Mouse (Mus musculus) right cerebral cortex, postnatal 4 days (tissue): ENCODE measurements at regions not wholly inside any gene's neighbourhood (a gene's known extent, or its start where the extent isn't known, plus 50 kb on each side); places are given as distances from the start of the nearest gene placed in this dataset.
A peak's percentile ranks its signal among the peaks of the same experiment; 100 is the strongest.
"Not testable (repeated sequence)": the region's sequence is repeated elsewhere in the genome, so short reads cannot be mapped to it uniquely, and the experiment has no call there.

Experiments
- DNase-seq: peaks from one replicate; pipeline ENCODE4 v3.0.0-alpha.2; 2022

DNA sequence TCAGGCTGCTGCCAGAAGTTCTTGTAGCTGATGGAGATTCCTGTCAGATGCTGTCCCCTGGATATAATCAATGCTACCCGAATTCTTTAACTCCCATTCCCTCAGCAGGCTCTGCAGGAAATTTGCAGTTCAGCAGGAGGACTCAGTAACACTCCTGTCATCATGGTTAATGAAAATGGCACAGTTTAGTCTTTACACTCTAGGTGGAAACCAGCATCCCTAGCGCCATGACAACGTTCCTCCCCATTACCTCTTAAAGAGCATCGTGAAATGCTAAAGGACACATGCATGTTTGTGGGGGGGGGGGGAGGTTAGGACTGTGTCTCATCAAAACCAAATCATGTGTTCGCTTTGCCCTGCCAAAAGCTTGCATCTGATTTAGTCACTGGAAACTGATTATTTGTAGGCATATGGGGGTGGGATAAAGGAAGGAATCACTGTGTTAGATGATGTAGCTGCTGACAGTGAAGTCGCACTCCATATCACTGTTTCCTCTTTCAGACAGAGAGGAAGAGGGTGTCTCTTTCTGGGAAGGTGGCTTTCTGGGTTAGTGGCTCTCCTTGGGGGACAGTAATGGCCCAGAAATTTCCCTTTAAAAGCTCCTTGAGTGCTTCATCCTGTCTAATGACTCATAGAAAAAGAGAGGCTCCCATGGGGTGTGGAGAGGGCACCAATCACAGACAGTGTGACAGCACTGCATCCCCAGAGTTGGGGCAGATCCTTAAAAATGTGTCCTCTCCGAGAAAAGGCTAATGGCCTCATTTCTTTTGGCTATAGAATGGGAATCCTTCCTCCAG is 351.5 kb downstream of the Plekhb2 start:
- DNase-seq, result no peak

- no peak for DNase-seq
Observed at GRCm38 (mm10) chr1:35201880-35202220, 352.1 kb downstream of the Plekhb2 start.

GRCm38 (mm10) chr1:35202551-35202950 is 352.8 kb downstream of the Plekhb2 start:
- peak; percentile 29 for DNase-seq

GRCm38 (mm10) chr1:35206834-35207529 is 357.2 kb downstream of the Plekhb2 start:
- no peak for DNase-seq

DNA sequence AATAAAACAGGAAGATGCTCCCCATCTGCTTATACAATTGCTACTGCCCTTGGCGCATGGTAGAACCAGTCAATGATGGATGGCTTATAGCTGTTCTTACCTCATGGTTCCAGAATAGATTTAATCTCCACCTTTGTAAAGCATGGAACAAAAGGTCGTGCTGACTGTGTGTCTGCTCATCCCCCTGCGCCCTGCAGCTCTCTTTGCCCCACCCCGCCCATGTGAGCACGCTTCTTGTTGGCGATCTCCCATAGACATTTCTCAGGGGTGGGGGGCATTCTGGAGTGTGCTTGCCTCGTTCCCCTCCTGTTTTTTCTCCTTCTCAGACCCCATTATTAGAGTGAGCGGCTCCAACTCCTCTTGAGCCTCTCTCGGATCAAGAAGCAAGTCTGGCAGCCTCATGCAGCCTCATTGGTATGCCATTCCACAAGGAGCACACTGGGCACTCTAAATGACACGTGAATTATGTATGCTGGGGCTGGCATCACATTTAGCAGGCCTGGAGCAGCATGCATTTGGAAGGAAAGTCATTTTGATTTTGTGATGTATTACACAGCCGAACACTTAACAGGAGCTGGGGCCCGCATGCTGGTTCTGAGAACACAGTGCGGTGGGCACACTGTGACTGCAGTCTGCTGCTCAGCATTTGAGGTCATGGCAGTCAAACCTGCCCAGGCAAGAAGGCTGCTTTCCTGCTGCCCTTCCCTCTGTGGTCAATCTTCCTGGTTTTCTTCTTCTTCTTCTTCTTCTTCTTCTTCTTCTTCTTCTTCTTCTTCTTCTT is 362.5 kb downstream of the Plekhb2 start:
- peak; percentile 5 for DNase-seq

- DNase-seq, result no peak
Observed at GRCm38 (mm10) chr1:35213875-35214274, 364.1 kb downstream of the Plekhb2 start.

DNA sequence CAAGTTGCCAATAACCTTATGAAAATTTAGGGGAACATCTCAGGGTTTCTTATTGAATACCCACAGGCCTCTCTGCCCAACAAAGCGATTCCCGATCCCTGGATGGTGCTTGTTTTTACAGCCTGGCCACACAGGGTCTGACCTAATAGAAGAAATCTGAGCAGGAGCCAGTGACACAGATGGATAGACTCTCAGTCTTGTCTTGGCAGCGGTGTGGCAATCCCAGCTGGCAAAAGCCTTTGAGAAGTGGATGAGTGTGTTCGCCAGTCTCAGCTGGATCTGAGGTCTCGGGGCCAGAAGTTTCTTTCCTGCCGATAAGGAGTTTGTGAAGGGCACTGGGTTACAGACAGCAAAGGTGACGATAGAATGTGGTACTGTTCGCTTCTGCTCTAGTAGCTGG is 366.6 kb downstream of the Plekhb2 start:
- DNase-seq, result no peak

- DNase-seq, result not testable (repeated sequence)
Observed at GRCm38 (mm10) chr1:35220215-35220614, 370.4 kb downstream of the Plekhb2 start.

DNA sequence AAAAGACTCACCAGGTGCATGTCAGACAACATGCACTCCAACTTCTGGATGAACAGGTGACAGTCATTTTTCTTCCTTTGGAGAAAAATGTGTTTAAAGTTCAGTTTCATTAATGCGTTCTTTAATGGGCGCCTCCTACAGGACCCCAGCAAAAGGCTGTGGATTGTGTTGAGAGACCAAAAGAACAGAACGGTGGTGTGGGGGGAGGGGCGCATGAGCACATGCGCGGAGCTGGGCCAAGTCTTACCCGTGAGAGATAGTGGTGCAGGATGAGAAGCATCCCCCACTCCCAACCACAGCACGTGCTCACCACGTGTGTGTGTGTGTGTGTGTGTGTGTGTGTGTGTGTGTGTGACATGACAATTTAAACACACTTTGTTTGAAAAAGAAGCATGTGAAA is 371.0 kb downstream of the Plekhb2 start:
- DNase-seq, result no peak

DNA sequence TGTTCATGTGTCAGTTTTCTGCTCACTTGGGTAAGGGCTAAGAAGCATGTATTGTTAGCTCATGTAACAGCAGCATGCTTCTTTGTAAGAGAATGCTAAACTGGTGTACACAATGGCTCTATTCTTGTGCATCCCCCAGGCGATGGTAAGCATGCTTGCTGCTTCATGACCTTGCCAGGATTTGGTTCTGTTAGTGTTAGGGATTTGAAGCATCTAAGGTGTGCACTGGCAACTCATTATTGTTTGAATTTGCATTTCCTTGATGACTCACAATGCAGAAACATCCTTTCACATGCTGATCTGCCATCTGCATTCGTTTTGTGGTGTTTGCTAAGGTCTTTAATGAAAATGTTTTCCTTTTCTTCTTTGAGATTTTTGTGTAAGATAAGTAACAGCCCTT is 382.8 kb downstream of the Plekhb2 start:
- DNase-seq, result no peak

DNA sequence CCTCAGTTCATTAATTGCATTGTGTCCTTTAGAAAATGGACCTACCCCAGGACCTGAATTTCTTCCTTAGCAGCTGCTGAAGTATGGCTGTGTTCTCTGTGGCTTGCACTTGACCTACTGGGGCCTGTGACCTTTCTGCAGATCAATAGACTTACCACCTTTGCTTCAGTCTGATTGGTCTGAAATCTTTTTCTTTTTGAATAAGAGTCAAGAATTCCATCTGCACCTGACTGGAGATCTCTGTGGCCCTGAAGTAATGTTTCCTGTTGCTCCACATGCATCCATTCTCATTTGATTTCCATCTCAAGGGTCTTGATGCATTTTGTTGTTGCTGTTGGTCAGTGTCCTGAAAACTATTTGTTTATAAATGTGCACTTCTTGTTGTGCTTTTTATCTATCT is 388.4 kb downstream of the Plekhb2 start:
- DNase-seq, result no peak

DNA sequence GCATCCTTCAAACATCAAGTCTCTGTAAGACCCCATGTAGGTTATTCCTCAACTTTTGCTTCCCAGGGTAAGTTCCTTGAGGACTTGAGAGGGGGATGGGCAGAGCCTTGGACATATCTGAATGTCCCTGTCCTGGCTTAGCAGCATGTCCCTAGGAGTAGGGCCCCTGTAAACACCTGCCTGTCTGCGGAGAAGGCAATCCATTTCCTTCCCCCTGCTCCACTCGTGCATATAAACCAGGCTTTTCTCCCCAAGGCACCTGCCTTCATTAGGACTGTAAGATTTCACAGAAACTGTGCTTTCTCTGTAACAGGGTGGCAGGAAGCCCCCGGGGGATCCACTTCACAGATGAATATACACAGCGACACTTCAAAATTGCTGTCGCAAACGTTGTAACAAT is 393.1 kb downstream of the Plekhb2 start:
- no peak for DNase-seq

DNA sequence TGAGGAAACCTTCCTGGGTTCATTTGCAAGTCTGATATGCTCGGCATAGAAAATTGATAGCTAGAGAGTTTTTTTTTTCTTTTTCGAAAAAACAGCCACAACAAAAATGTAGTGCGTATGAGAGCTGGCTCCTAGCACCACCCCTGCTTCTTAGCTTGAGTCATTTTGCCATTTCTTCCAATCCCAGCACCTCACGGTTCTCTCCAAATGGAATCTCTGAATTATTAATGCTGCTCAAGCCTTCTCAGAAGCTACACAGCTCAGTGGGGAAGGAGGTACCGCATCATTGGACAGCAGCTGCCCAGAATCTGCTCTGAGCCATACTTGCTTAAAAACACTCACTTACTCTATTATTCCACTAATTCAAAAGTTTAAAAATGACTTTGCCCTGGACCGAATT is 393.6 kb downstream of the Plekhb2 start:
- DNase-seq, result no peak

DNA sequence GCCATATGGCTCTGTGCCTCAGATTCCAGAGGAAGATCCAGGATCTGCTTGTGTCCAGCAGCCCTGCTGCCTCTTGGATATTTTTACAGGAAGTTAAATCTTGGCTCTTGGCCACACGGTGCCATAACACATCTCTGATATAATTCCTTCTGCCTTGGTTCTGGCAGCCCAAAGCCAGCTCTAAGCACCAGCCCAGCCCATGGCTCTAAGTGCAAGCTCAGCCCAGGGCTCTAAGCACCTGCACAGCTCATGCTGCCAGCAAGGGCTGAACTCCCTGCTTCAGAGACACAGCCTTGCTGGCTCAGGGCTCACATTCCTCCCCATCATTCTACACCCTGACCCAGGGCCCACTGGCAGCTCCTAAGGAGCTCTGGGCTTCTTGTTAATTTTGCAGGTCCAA is 415.3 kb downstream of the Plekhb2 start:
- DNase-seq, result no peak

GRCm38 (mm10) chr1:35266626-35267025 is 416.9 kb downstream of the Plekhb2 start:
- no peak for DNase-seq

- DNase-seq, result no peak
Observed at GRCm38 (mm10) chr1:35267883-35268282, 418.1 kb downstream of the Plekhb2 start.

- DNase-seq, result no peak
Observed at GRCm38 (mm10) chr1:35274978-35275377, 425.2 kb downstream of the Plekhb2 start.
